Comparison of ENCODE assay signal across 31 mouse cellular contexts in genomic region chr2:172343751-172344150, GRCm38 (mm10). TPM values are rescaled to one million over a fixed set of nuclear protein-coding genes. Genes with fewer than 3 reads are reported as not detected.
DNase-seq lines count a peak whose midpoint lies in the region; ATAC-seq and TF ChIP-seq lines count a peak whose summit lies in the region.
"Had no signal": no experiment of that assay in that cellular context is flagged by ENCODE, and none has a peak within 500 bp of the region (broad histone marks: within the 10 kb centered on the region; RNA-seq: fewer than 3 reads in every experiment).

No protein-coding gene starts in this region.

- no peak for TF ChIP-seq POLR2A in limb, embryonic 14.5 days (IDR thresholded peaks at IDR 0.05; ENCODE audit: borderline replicate concordance, extremely low read depth, insufficient read depth, insufficient read length)

- H3K27me3 ChIP-seq in forebrain, embryonic 13.5 days, result no peaks in the 10 kb centered on the region
- H3K27me3 ChIP-seq in forebrain, embryonic 10.5 days (ENCODE audit: poor library complexity, severe bottlenecking), result peaks cover 12% of the 10 kb centered on the region
- H3K27me3 ChIP-seq in limb, embryonic 14.5 days (ENCODE audit: control insufficient read depth, insufficient read depth, low read length), result no peaks in the 10 kb centered on the region
- peaks cover 21% of the 10 kb centered on the region for H3K27me3 ChIP-seq in limb, embryonic 10.5 days (ENCODE audit: low read depth, poor library complexity, severe bottlenecking)
- H3K27me3 ChIP-seq: embryonic facial prominence, embryonic 13.5 days; heart, embryonic 12.5 days; hindbrain, embryonic 13.5 days; kidney, embryonic 15.5 days; midbrain, embryonic 15.5 days; neural tube, embryonic 15.5 days; Patski had no signal

- no peak for ATAC-seq in forebrain, embryonic 13.5 days
- no peak for ATAC-seq in limb, embryonic 14.5 days (ENCODE audit: low FRiP score, low read depth)
- ATAC-seq: forebrain, postnatal 0 days; intestine, embryonic 16.5 days; liver, embryonic 12.5 days; liver, postnatal 0 days; midbrain, embryonic 15.5 days; Patski had no signal

- peaks cover 58% of the 10 kb centered on the region for H3K4me1 ChIP-seq in forebrain, embryonic 13.5 days
- peaks cover 50% of the 10 kb centered on the region for H3K4me1 ChIP-seq in forebrain, embryonic 10.5 days
- peaks cover 9% of the 10 kb centered on the region for H3K4me1 ChIP-seq in limb, embryonic 14.5 days (ENCODE audit: control insufficient read depth, insufficient read depth, low read length)
- peaks cover 28% of the 10 kb centered on the region for H3K4me1 ChIP-seq in limb, embryonic 10.5 days

- H3K4me3 ChIP-seq in forebrain, embryonic 13.5 days, result no peak overlapping the region
- H3K4me3 ChIP-seq in forebrain, embryonic 10.5 days, result no peak overlapping the region
- H3K4me3 ChIP-seq in limb, embryonic 14.5 days (replicated peaks; ENCODE audit: low read length), result no peak overlapping the region
- no peak overlapping the region for H3K4me3 ChIP-seq in limb, embryonic 10.5 days
- H3K4me3 ChIP-seq: embryonic facial prominence, embryonic 13.5 days; heart, adult 2 months; heart, embryonic 12.5 days; hindbrain, embryonic 13.5 days; kidney, embryonic 15.5 days; layer of hippocampus, adult 2 months; left cerebral cortex, adult 2 months; limb, embryonic 13.5 days; liver, embryonic 12.5 days; midbrain, embryonic 10.5 days; midbrain, embryonic 15.5 days; neural tube, embryonic 15.5 days had no signal

- H3K9me3 ChIP-seq in forebrain, embryonic 13.5 days (replicated peaks), result no peaks in the 10 kb centered on the region
- H3K9me3 ChIP-seq in forebrain, embryonic 10.5 days, result no peaks in the 10 kb centered on the region
- no peaks in the 10 kb centered on the region for H3K9me3 ChIP-seq in limb, embryonic 14.5 days (ENCODE audit: control insufficient read depth, low read length)
- H3K9me3 ChIP-seq in limb, embryonic 10.5 days (replicated peaks), result no peaks in the 10 kb centered on the region
- H3K9me3 ChIP-seq: embryonic facial prominence, embryonic 13.5 days; hindbrain, embryonic 13.5 days; kidney, embryonic 15.5 days; liver, embryonic 12.5 days; midbrain, embryonic 10.5 days; midbrain, embryonic 15.5 days; neural tube, embryonic 15.5 days had no signal

- no peak overlapping the region for H3K9ac ChIP-seq in forebrain, embryonic 13.5 days
- no peak overlapping the region for H3K9ac ChIP-seq in limb, embryonic 14.5 days (ENCODE audit: low read depth, low read length, severe bottlenecking)
- H3K9ac ChIP-seq: embryonic facial prominence, embryonic 13.5 days; forebrain, postnatal 0 days; heart, embryonic 12.5 days; hindbrain, embryonic 13.5 days; kidney, embryonic 15.5 days; limb, embryonic 13.5 days; liver, postnatal 0 days; midbrain, embryonic 15.5 days; neural tube, embryonic 15.5 days had no signal

- H3K36me3 ChIP-seq in forebrain, embryonic 13.5 days (ENCODE audit: poor library complexity, severe bottlenecking), result no peaks in the 10 kb centered on the region
- no peaks in the 10 kb centered on the region for H3K36me3 ChIP-seq in forebrain, embryonic 10.5 days (replicated peaks)
- no peaks in the 10 kb centered on the region for H3K36me3 ChIP-seq in limb, embryonic 14.5 days (ENCODE audit: control insufficient read depth, insufficient read depth, low read length)
- no peaks in the 10 kb centered on the region for H3K36me3 ChIP-seq in limb, embryonic 10.5 days
- H3K36me3 ChIP-seq: embryonic facial prominence, embryonic 13.5 days; heart, embryonic 12.5 days; hindbrain, embryonic 13.5 days; kidney, embryonic 15.5 days; limb, embryonic 13.5 days; midbrain, embryonic 10.5 days; midbrain, embryonic 15.5 days; neural tube, embryonic 15.5 days had no signal

- peak overlapping the region; percentile 85 for H3K27ac ChIP-seq in forebrain, embryonic 13.5 days
- no peak overlapping the region for H3K27ac ChIP-seq in forebrain, embryonic 10.5 days
- no peak overlapping the region for H3K27ac ChIP-seq in limb, embryonic 14.5 days (replicated peaks; ENCODE audit: low read depth, low read length)
- no peak overlapping the region for H3K27ac ChIP-seq in limb, embryonic 10.5 days
- H3K27ac ChIP-seq: heart, adult 2 months; kidney, embryonic 15.5 days; layer of hippocampus, adult 2 months; left cerebral cortex, adult 2 months; limb, embryonic 13.5 days; midbrain, embryonic 10.5 days; midbrain, embryonic 15.5 days; neural tube, embryonic 15.5 days had no signal

- no peak overlapping the region for H3K4me2 ChIP-seq in forebrain, embryonic 13.5 days
- H3K4me2 ChIP-seq in limb, embryonic 14.5 days (replicated peaks; ENCODE audit: low read depth, low read length, severe bottlenecking), result no peak overlapping the region
- H3K4me2 ChIP-seq: heart, embryonic 12.5 days; hindbrain, embryonic 13.5 days; kidney, embryonic 15.5 days; midbrain, embryonic 15.5 days; neural tube, embryonic 15.5 days had no signal

- peak; percentile 12 for DNase-seq in cerebellum, adult 11 months
- DNase-seq in cerebellum, postnatal 4 days (ENCODE audit: low spot score in 2 of 2), result no peak
- no peak for DNase-seq in forebrain, embryonic 10.5 days (ENCODE audit: extremely low spot score, low spot score)
- peak; percentile 45 for DNase-seq in limb, embryonic 14.5 days (ENCODE audit: low spot score)
- DNase-seq in limb, embryonic 10.5 days (ENCODE audit: low spot score), result no peak
- DNase-seq in NIH3T3 (ENCODE audit: low read depth), result peak; percentile 71
- DNase-seq in thymus, postnatal 14 days, result no peak
- DNase-seq: cerebellum, postnatal 36 days; embryo, embryonic 11 days; forebrain, postnatal 0 days; heart, adult 2 months; heart, postnatal 4 days; kidney, postnatal 36 days; liver, postnatal 0 days; retina, postnatal 1 day; right cerebral cortex, postnatal 14 days had no signal

- 85% methylated on average over 7 of the region's 7 CpGs for WGBS in forebrain, embryonic 13.5 days
- 94% methylated on average over 7 of the region's 7 CpGs for WGBS in forebrain, embryonic 10.5 days
- 73% methylated on average over 7 of the region's 7 CpGs for WGBS in limb, embryonic 14.5 days
- WGBS in limb, embryonic 10.5 days, result 93% methylated on average over 7 of the region's 7 CpGs

RNA-seq across cellular contexts. Expression of gene Fam210b, which starts 1.6 kb away (rescaled TPM):
- polyA plus RNA-seq in forebrain, embryonic 13.5 days (2015; fragmentation: Nextera tagmentation; extraction: Ambion mirVana), result 39.5 and 41.9 TPM in 2 replicates
- 15.7 and 16.6 TPM in 2 replicates for polyA plus RNA-seq in forebrain, embryonic 10.5 days (2016; fragmentation: Nextera tagmentation; extraction: Ambion mirVana)
- polyA plus RNA-seq in limb, embryonic 14.5 days (2012; rRNA removed), result 9.8 and 10.7 TPM in 2 replicates
- 14.6 and 16.5 TPM in 2 replicates for polyA plus RNA-seq in limb, embryonic 14.5 days (2014; fragmentation: Nextera tagmentation; extraction: Ambion mirVana)
- polyA plus RNA-seq in limb, embryonic 10.5 days (2016; fragmentation: Nextera tagmentation; extraction: Ambion mirVana), result 10.7 and 13.7 TPM in 2 replicates

RNA-seq across cellular contexts. Expression of gene Aurka, which starts 26.6 kb away (rescaled TPM):
- polyA plus RNA-seq in forebrain, embryonic 13.5 days (2015; fragmentation: Nextera tagmentation; extraction: Ambion mirVana), result 100 and 102 TPM in 2 replicates
- 224 and 227 TPM in 2 replicates for polyA plus RNA-seq in forebrain, embryonic 10.5 days (2016; fragmentation: Nextera tagmentation; extraction: Ambion mirVana)
- 49.8 and 58.7 TPM in 2 replicates for polyA plus RNA-seq in limb, embryonic 14.5 days (2012; rRNA removed)
- 85.3 and 98.9 TPM in 2 replicates for polyA plus RNA-seq in limb, embryonic 14.5 days (2014; fragmentation: Nextera tagmentation; extraction: Ambion mirVana)
- polyA plus RNA-seq in limb, embryonic 10.5 days (2016; fragmentation: Nextera tagmentation; extraction: Ambion mirVana), result 223 and 238 TPM in 2 replicates

RNA-seq across cellular contexts. Expression of gene Cstf1, which starts 26.7 kb away (rescaled TPM):
- 36.8 and 37.9 TPM in 2 replicates for polyA plus RNA-seq in forebrain, embryonic 13.5 days (2015; fragmentation: Nextera tagmentation; extraction: Ambion mirVana)
- 56.0 and 57.2 TPM in 2 replicates for polyA plus RNA-seq in forebrain, embryonic 10.5 days (2016; fragmentation: Nextera tagmentation; extraction: Ambion mirVana)
- polyA plus RNA-seq in limb, embryonic 14.5 days (2012; rRNA removed), result 50.7 and 58.0 TPM in 2 replicates
- 36.9 and 43.7 TPM in 2 replicates for polyA plus RNA-seq in limb, embryonic 14.5 days (2014; fragmentation: Nextera tagmentation; extraction: Ambion mirVana)
- polyA plus RNA-seq in limb, embryonic 10.5 days (2016; fragmentation: Nextera tagmentation; extraction: Ambion mirVana), result 59.7 and 61.5 TPM in 2 replicates

RNA-seq across cellular contexts. Expression of gene Cass4, which starts 49.8 kb away (rescaled TPM):
- polyA plus RNA-seq in forebrain, embryonic 13.5 days (2015; fragmentation: Nextera tagmentation; extraction: Ambion mirVana), result 0.05 TPM in 1 of 2 replicates, not detected in the other
- polyA plus RNA-seq in forebrain, embryonic 10.5 days (2016; fragmentation: Nextera tagmentation; extraction: Ambion mirVana), result 0.24 and 0.34 TPM in 2 replicates
- 0.16 and 0.33 TPM in 2 replicates for polyA plus RNA-seq in limb, embryonic 14.5 days (2012; rRNA removed)
- 0.28 and 0.50 TPM in 2 replicates for polyA plus RNA-seq in limb, embryonic 14.5 days (2014; fragmentation: Nextera tagmentation; extraction: Ambion mirVana)
- polyA plus RNA-seq in limb, embryonic 10.5 days (2016; fragmentation: Nextera tagmentation; extraction: Ambion mirVana), result 0.11 and 0.39 TPM in 2 replicates
- polyA plus RNA-seq: erythroblast, embryonic 14.5 days; Patski had no signal

Comparison
In these comparisons a context has a peak if more than half of its experiments do, and no peak if none do; other contexts are left out.
1. DNase-seq: peak in cerebellum, adult 11 months (single experiment), limb, embryonic 14.5 days (single experiment) and NIH3T3 (single experiment); none in cerebellum, postnatal 4 days (0 of 2), forebrain, embryonic 10.5 days (single experiment), limb, embryonic 10.5 days (single experiment) and thymus, postnatal 14 days (single experiment).